Mouse (Mus musculus) G1E (cell line): ENCODE data around the gene Mpzl1.

Experiments
- CTCF ChIP-seq: IDR thresholded peaks from 2 replicates; pipeline ENCODE4 v1.5.1; 2012; ENCODE audit warnings: low read depth, low read length, inconsistent platforms, mixed read lengths
- GATA1 ChIP-seq: IDR thresholded peaks from 2 replicates; pipeline ENCODE4 v1.6.1; 2012; ENCODE audit warnings: borderline replicate concordance, low read length, inconsistent platforms, mixed read lengths
- GATA2 ChIP-seq: IDR thresholded peaks from 2 replicates; pipeline ENCODE4 v1.6.1; 2012; ENCODE audit warnings: low read depth, low read length, inconsistent platforms, borderline replicate concordance
- POLR2AphosphoS5 ChIP-seq: IDR thresholded peaks from 2 replicates; pipeline ENCODE4 v1.6.1; 2012; ENCODE audit warnings: low read depth, low read length, inconsistent platforms; ENCODE audit not compliant: insufficient replicate concordance
- TAL1 ChIP-seq: conservative IDR thresholded peaks from 2 replicates; pipeline ENCODE4 v1.6.1; 2012; ENCODE audit warnings: low read depth, low read length, inconsistent platforms, mixed read lengths

- no peak for TF ChIP-seq CTCF
- TF ChIP-seq GATA1, result no peak
- no peak for TF ChIP-seq TAL1
- no peak for TF ChIP-seq POLR2AphosphoS5
- TF ChIP-seq GATA2, result no peak
Measured at GRCm38 (mm10) chr1:165629975-165630374, 4.4 kb downstream of the Mpzl1 start.
